Mouse (Mus musculus) large intestine, adult 2 months (tissue): ENCODE data around the gene Wdr62. TPM values are rescaled to one million over a fixed set of nuclear protein-coding genes. Genes with fewer than 3 reads are reported as not detected.

Source experiments
- DNase-seq: peaks from one replicate; pipeline ENCODE4 v3.0.0-alpha.2; 2012; ENCODE audit warnings: low read depth, low spot score
- WGBS: fragments of 180-500 bp; shearing (Covaris S2); methylation state at CpG from one replicate; pipeline ENCODE4 v1.1.7; 2018; 5-methylcytosine and 5-hydroxymethylcytosine counted together
- polyA plus RNA-seq: library from polyadenylated mRNA; depleted of rRNA; stranded (reverse); fragments of >200 nt; gene quantifications from 2 replicates; pipeline ENCODE4 v1.2.3, GENCODE M21; 2012

Gene Wdr62
- polyA plus RNA-seq, 1 experiment: 14.0 TPM

GRCm38 (mm10) chr7:30308076-30309005 is 28.1 kb upstream of the Wdr62 start, which contains the start of gene Alkbh6:
Gene Alkbh6 (plus strand): TSS chr7:30308717.
- DNase-seq: peak; percentile 97
- 5% methylated on average over 27 of the region's 27 CpGs for WGBS

DNA sequence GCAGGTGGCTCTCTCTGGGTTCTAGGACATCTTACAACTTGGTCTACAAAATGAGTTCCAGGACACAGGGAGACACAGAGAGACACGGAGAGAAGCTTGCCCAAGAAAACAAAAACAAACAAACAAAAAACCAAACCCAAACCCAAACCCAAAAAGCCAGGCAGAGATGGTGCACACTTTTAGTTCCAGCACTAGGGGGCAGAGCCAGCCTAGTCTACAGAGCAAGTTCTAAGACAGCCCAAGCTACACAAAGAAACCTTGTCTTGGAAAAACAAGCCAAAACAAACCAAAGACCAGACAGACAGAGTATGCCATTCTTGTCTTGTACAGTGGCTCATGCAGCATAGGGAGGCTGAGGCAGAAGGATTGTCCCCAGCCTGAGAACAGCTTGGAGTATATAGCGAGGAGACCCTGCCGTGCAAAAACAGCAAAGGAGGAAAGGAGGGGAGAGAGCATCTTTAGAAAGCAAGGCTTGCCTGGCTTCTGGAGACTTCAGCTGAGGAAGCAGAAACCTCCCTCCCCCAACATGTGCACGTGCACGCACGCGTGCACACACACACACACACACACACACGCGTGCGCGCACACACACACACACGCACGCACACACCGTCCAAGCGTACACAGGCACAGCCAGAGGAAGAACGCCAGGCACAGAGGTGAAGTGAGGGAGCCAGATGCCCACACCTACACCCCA is 26.0 kb upstream of the Wdr62 start:
- 84% methylated on average over 16 of the region's 16 CpGs for WGBS
- no peak for DNase-seq

DNA sequence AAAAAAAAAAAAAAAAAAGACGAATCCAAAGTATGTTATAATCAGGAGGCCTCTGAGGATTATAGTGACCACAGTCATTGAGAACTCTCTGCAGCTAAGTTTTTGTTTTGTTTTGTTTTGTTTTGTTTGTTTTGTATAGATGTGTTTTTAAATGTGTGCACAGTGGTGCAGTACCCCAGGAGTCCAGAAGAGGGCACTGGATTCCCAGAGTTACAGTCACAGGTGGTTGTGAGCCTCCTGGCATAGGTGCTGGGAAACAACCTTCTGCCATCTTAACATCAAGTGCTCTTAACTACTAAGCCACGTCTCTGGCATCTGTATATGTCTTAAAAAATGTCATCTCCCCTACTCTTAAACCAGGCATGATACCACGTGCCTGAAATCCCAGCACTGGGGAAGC is 20.7 kb upstream of the Wdr62 start:
- WGBS: 40% methylated on average over 3 of the region's 3 CpGs
- DNase-seq: no peak

DNA sequence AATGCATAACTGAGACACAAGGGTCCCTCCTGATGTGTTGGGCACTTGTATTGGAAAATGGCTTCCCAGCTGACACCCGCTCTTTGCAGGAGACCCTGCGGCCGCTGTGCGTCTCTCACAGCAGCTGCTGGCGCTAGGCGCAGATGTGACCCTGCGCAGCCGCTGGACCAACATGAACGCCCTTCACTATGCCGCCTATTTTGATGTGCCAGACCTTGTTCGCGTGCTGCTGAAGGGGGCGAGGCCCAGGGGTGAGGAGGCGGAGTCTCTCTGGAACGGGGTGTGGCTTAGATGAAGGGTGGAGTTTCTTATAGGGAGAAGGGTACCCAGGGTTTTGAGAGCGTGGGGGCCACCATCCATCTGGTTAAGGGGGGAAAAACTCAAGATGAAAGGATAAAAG is 17.0 kb upstream of the Wdr62 start:
- WGBS: 84% methylated on average over 16 of the region's 16 CpGs
- no peak for DNase-seq

- no peak for DNase-seq
Observed at GRCm38 (mm10) chr7:30296816-30297215, 16.6 kb upstream of the Wdr62 start.

DNA sequence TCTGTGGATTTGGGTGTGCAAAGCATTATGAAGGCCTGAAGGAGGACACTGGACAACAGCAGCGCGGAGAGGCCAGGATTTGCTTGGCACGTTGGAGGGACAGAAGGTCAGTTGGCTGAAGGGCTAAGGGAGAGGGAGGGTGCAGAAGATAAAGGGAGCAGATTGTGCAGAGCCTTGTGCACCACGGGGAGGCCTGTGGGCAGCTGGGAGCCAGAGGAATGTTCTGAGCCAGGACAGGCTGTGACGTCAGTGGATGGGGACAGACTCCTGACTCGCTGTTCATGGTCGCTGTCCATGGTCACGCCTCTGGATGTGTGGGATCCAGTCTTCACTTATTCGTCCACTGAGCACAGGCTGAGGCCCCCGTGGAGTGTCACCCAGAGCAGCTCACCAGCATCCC is 14.9 kb upstream of the Wdr62 start:
- WGBS: 41% methylated on average over 10 of the region's 10 CpGs
- no peak for DNase-seq

More at GRCm38 (mm10) chr7:30296816-30297215, 16.6 kb upstream of the Wdr62 start:
- 92% methylated on average over 15 of the region's 15 CpGs for WGBS

DNA sequence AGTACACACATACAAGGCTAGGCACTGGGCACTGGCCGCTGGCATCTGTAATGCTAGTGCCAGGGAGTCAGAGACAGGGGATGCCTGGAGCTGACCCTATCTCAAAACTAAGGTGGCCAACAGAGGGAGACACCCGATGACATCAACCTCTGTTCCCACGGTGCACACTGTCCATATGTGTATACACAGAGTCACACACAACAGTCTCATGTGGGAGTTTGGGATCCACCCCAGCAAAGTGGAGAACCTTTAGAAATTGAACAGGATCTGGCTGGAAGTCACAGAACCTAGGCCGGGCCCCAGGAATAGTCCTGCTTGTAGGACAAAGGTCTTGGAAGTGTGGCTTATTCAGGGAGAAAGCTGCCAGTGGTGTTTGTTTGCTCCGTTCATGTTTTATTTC is 14.1 kb upstream of the Wdr62 start:
- 63% methylated on average over 5 of the region's 5 CpGs for WGBS

GRCm38 (mm10) chr7:30293795-30294194 is 13.6 kb upstream of the Wdr62 start:
- no peak for DNase-seq
- 76% methylated on average over 13 of the region's 13 CpGs for WGBS

More for the DNA sequence above, 14.1 kb upstream of the Wdr62 start:
- no peak for DNase-seq

DNA sequence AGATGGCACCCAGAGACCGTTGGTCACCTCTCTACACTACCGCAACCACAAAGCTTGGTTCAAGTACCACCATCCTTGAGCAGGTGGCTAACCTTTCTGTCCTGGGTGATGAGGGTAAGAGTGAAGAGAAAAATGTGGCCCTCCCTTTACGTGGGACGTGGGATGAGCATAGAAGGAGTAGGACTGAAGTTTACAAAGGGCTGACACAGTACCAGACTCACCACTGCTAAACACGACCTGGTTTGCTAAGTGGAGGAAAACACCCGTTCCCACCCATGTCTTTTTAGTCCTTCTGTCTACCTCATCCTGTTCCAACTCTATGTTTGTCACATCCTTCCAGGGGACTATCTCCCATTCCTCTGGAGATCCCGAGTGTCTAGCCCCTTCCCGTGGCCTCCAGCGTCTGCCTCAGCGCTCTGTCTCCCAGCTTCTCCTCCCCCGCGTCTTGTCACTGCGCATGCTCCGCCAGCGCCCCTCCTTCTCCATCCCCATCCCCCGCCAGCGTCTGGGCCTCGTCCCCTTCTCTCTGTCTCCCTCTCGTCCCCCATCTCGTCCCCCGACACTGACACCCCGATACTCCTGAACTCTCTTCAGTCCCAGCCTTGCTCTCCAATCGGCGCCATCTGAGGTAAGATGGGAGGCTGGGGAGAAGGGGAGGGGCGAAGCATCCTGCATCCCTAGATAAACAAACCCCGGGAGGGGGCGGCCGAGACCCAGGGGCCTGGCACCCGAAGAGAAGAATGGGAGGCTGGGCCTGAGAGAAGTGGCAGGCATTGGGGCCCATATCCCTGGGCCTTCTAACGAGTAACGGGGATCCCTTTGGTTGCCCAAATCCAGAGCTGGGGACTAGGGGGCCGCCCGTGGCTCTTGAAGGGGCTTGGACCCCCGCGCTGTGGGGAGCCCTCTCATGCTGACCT is 11.3 kb upstream of the Wdr62 start, which contains the start of gene Clip3:
TSS of gene Clip3 (plus strand) at position 514 of the 917 bp plus-strand sequence.
- no peak for DNase-seq
- 11% methylated on average over 35 of the region's 35 CpGs for WGBS

DNA sequence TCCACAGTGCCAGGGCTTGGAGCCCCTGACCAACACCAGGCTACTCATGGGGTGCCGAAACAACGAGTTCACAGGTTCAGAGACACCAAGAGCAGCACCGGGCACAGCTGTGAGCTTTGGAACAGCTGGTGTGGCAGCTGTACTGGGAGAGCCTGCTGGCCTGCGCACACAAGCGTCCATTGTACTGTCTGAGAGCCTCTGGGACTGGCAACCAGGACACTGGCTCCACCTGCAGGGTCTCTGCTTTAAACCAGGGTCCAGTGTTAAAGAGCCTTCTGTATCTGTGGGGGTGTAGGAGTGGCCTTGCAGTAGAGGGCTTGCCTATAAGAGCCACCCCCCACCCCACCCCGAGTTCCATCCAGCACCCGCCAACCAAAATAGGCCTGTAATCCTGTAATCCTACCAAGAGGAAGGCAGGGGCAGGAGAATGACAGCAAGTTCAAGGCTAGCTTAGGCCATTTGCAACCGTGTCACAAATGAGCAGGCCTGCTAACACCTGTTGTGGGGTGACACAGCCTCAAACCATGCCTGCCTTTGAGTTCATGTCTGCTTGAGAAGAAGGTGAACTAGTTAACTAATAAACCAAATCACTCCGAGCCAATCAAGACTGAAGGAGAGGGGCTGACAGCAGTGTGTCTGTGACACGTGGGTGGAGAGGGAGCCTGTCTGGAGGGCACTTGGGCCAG is 9.6 kb upstream of the Wdr62 start:
- no peak for DNase-seq
- 57% methylated on average over 10 of the region's 10 CpGs for WGBS

DNA sequence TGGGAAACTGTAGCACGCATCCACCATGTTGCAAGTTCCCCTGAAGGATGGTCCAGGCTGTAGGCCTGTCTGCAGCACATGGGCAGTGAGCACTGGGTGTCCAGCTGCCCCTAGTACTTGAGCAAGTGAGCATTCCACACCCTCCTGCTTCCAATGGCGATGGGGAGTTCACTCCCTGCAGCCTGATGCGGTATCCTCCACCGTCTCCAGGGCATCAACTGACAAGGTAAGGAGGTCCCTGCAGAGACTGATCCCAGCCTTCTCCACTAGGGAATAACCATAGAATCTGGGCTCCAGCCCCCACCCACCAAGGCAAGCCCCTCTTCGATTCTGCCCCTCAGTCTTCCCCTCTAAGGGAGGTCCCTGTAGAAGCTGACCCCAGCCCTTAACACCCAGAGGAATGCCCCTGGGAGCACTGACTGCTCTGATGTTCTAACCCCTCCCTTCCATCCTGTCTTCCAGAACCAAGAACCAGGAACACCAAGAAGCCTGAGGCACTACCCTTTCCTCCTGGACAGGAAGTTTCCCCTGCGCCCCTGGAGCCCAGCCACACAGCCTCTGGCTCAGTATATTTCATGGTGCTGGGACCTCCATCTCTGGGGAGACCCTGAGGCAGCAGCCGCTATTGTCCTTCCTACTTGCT is 9.0 kb upstream of the Wdr62 start:
- no peak for DNase-seq
- WGBS: 71% methylated on average over 7 of the region's 7 CpGs

- 57% methylated on average over 6 of the region's 6 CpGs for WGBS
- no peak for DNase-seq
Observed at GRCm38 (mm10) chr7:30288046-30288445, 7.8 kb upstream of the Wdr62 start.

DNA sequence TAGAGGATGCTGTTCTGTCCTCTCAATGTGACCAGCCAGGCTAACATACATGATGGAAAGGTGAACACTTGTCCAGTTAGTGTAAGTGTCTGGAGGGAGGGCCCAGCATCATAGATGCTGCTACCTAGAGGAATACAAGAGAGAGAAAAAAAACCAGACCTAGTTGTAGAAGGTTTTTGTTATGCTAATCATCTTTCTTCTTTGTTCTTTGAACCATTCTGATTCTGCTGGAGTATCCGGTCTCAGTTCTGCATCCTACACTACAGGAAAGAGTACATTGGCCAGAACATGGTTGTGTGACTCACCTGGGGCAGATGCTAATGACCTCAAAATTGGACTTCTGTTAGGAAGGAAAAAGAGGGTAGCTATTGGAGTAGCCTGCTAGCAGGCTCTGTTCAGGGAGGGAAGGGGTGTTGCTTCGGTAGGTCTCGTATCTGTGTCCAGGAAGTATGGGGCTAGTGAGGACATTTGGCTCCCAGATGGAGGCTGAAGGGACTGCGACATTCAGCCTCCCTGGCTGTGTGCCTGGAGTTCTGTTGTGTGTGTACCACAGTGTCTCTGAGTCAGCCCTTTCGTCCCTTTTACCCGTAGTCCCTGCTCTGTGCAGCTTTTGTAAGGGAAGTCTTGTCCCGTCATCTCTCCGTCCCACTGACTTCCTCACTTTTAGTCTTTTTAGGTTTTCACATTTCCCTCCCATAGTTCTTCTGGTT is 6.6 kb upstream of the Wdr62 start:
- WGBS: 49% methylated on average over 8 of the region's 8 CpGs
- DNase-seq: no peak

DNA sequence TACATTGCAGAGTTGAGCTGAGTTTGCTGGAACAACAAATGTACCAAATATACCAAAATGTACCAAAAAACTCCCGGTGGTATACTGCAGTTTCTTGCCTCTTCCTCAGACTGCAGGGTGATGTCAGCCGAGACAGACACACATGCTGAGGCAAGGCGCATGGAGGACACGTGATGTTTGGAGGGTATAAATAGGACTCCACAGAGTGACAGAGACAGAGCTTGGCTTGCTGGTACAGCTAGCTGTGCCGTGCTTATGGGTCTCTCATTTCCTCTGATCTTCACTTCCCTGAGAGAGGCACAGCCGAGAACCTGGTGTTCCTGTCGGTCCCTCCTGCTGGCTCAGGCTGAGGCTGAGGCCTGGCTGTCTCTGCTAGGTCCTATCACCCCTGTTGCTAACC is 2.5 kb upstream of the Wdr62 start:
- no peak for DNase-seq
- WGBS: 76% methylated on average over 7 of the region's 7 CpGs

DNA sequence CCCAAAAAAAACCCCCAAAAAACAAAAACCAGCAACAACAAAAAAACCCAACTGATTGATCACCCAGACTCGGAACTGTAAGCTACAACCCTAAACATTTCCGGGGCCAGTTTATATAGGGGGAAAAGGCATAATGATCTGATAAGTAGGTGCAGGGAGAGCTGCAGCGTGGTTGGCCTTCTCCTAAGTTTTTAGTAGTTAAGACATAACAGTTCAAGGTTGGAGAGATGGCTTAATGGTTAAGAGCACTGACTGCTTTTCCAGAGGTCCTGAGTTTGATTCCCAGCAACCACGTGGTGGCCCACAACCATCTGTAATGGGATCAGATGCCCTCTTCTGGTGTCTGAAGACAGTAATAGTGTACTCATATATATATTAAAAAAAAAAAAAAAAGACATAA is 1.3 kb upstream of the Wdr62 start:
- 78% methylated on average over 4 of the region's 4 CpGs for WGBS
- no peak for DNase-seq

DNA sequence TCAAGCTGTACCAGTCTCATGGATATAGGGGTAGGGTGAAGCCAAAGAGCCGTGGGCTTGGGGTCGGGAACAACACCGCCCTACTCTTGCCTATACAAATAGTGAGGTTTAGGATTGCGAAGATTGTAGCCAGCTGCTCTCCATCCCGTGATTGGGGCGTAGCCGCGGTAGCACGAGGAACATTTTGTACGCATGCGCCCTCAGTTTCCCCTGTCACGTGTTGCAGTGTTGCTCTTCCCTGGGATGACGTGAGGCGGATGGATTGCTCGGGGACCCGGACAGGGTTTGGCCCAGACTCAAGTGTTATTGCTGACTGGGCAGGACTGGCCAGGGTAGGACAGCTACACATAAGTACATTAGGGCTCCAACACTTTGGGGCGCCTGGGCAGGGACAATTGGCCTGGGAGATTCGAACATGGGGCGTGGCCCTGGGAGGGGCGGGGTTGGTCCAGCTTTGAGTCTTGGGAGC is 485 bp upstream of the Wdr62 start:
- DNase-seq: peak; percentile 64
- under 1% methylated on average over 20 of the region's 20 CpGs for WGBS

DNA sequence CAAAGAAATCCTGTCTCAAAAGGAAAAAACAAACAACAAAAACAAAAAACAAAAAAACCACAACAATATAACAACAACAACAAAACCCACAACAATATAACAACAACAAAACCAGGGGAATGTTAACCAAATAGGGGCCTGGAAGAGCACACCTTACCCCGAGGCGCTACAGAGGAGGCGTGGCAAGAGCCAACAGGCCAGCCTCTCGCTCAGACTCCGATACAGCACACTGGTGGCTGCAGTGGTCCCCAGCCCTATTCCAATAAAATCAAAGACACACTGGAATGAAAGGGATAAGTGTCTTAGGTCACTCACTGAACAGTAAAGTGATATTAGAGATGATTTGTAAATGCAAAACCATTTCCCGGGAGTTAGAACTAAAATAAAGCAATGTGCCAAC is 683 bp downstream of the Wdr62 start:
- 2% methylated on average over 6 of the region's 6 CpGs for WGBS
- DNase-seq: no peak

DNA sequence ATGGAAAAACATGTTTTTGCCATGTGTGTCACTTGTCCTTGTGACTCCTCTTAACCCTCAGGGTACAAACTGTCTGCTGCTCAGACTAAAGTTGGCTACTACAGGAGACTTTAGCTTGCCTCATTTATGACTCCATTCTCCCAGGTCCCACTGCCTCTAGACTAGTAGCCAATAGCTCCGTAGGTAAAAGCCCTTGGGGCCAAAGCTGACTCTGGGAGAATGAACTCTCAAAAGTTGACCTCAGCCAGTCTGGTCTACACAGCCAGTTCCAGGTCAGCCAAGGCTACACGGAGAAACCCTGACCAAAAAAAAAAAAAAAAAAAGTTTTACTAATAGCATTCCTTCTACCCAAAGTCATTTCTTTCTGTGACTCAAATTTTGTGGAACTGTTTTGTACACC is 1.3 kb downstream of the Wdr62 start:
- DNase-seq: no peak
- 48% methylated on average over 2 of the region's 2 CpGs for WGBS
